ENCODE assay signal across 27 mouse cellular contexts in the genomic region with DNA sequence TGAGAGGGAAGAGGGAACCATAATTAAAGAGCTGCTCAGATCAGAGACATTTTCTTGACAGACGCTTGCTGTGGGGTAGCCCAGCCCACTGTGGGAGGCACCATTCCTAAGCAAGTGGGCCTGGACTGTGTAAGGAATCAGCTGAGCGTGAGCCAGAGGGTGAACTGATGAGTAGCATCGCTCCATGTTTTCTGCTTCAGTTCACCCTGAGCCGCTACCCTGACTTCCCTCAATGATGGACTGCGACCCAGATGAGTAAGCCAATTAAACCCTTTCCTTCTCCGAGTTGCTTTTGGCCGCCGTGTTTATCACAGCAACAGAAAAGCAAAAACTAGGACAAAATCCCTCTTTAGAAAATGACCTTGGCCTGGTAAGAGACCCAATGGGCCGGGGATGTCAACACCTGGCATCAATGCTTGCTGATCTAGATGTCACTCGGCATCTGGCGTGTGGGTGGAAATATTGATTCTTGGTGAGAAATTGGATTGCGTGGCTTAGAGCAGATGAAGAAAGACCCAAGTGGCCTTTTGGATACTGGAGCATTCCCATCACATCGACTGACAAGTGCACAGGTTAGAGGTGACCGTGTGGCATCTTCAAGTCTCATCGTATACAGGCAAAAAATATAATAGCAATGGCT. TPM values are rescaled to one million over a fixed set of nuclear protein-coding genes. Genes with fewer than 3 reads are reported as not detected.
DNase-seq lines count a peak whose midpoint lies in the region; ATAC-seq and TF ChIP-seq lines count a peak whose summit lies in the region.
"Had no signal": no experiment of that assay in that cellular context is flagged by ENCODE, and none has a peak within 500 bp of the region (broad histone marks: within the 10 kb centered on the region; RNA-seq: fewer than 3 reads in every experiment).

No protein-coding gene starts in this region.

- no peak for TF ChIP-seq CTCF in liver, adult 2 months (IDR thresholded peaks at IDR 0.05; ENCODE audit: low read depth, low read length)

- H3K27ac ChIP-seq in liver, adult 2 months (replicated peaks; ENCODE audit: insufficient read depth, low read depth, low read length) = 0 out of 2 replicates have a peak overlapping the region, but pooled peaks have one; percentile 1
- no peak overlapping the region for H3K27ac ChIP-seq in forebrain, embryonic 13.5 days
- H3K27ac ChIP-seq: embryonic facial prominence, embryonic 13.5 days; embryonic facial prominence, embryonic 15.5 days; forebrain, embryonic 10.5 days; forebrain, embryonic 12.5 days; forebrain, embryonic 15.5 days had no signal

- H3K27me3 ChIP-seq in liver, adult 2 months (ENCODE audit: control insufficient read depth, insufficient read depth, low read length) = no peaks in the 10 kb centered on the region
- H3K27me3 ChIP-seq in forebrain, embryonic 13.5 days = no peaks in the 10 kb centered on the region
- H3K27me3 ChIP-seq: CH12.LX; embryonic facial prominence, embryonic 13.5 days; embryonic facial prominence, embryonic 15.5 days; forebrain, embryonic 12.5 days had no signal

- no peak for TF ChIP-seq POLR2A in liver, adult 2 months (IDR thresholded peaks at IDR 0.05; ENCODE audit: extremely low read depth, insufficient read depth, low read length)

- no peak overlapping the region for H3K4me2 ChIP-seq in forebrain, embryonic 13.5 days
- H3K4me2 ChIP-seq: embryonic facial prominence, embryonic 13.5 days; embryonic facial prominence, embryonic 15.5 days; forebrain, embryonic 12.5 days; forebrain, embryonic 15.5 days had no signal

- H3K9ac ChIP-seq in liver, adult 2 months (ENCODE audit: low read depth, low read length) = no peak overlapping the region
- H3K9ac ChIP-seq in forebrain, embryonic 13.5 days = no peak overlapping the region
- H3K9ac ChIP-seq: embryonic facial prominence, embryonic 13.5 days; embryonic facial prominence, embryonic 15.5 days; forebrain, embryonic 12.5 days; forebrain, embryonic 15.5 days; forebrain, postnatal 0 days had no signal

- peak; percentile 33 for DNase-seq in adrenal gland, adult 2 months
- DNase-seq in adrenal gland, postnatal 25 days = no peak
- DNase-seq in liver, adult 2 months (ENCODE audit: extremely low read depth, low read depth, low spot score) = peak; percentile 94
- no peak for DNase-seq in liver
- peak; percentile 59 for DNase-seq in Muller cell, postnatal 12 days (ENCODE audit: inconsistent ontology term)
- peak; percentile 59 for DNase-seq in retina, postnatal 1 day
- DNase-seq: adrenal gland, adult 8-10 months; adrenal gland, postnatal 14 days; B cell, adult 2 months; cerebellum, adult 11 months; cerebellum, adult 18-20 months; cerebellum, adult 8-10 months; cerebellum, adult 9-11 months; cerebellum, postnatal 14 days; cerebellum, postnatal 36 days; embryo, embryonic 11 days; forebrain, postnatal 0 days had no signal

- WGBS in liver, adult 2 months = 30% methylated on average over 15 of the region's 15 CpGs
- 82% methylated on average over 15 of the region's 15 CpGs for WGBS in forebrain, embryonic 13.5 days

- H3K79me2 ChIP-seq in liver, adult 2 months (ENCODE audit: control insufficient read depth, insufficient read depth, low read length) = no peaks in the 10 kb centered on the region

- H3K36me3 ChIP-seq in liver, adult 2 months (ENCODE audit: control insufficient read depth, insufficient read depth, low read length) = no peaks in the 10 kb centered on the region
- H3K36me3 ChIP-seq in forebrain, embryonic 13.5 days (ENCODE audit: poor library complexity, severe bottlenecking) = no peaks in the 10 kb centered on the region
- H3K36me3 ChIP-seq: embryonic facial prominence, embryonic 13.5 days; embryonic facial prominence, embryonic 15.5 days; forebrain, embryonic 10.5 days; forebrain, embryonic 12.5 days; forebrain, embryonic 15.5 days; G1E had no signal

- no peak for ATAC-seq in forebrain, embryonic 13.5 days
- ATAC-seq: CD4-positive, CD25-positive, alpha-beta regulatory T cell, adult 4 months; forebrain, embryonic 15.5 days; forebrain, postnatal 0 days had no signal

- no peaks in the 10 kb centered on the region for H3K9me3 ChIP-seq in forebrain, embryonic 13.5 days (replicated peaks)
- H3K9me3 ChIP-seq: embryonic facial prominence, embryonic 13.5 days; embryonic facial prominence, embryonic 15.5 days; forebrain, embryonic 10.5 days; forebrain, embryonic 12.5 days; forebrain, embryonic 15.5 days; G1E had no signal

- peaks cover 5% of the 10 kb centered on the region; the same call in 1 of the 2 replicates for H3K4me1 ChIP-seq in liver, adult 2 months (ENCODE audit: control insufficient read depth, insufficient read depth, low read length)
- H3K4me1 ChIP-seq in forebrain, embryonic 13.5 days = no peaks in the 10 kb centered on the region
- H3K4me1 ChIP-seq: embryonic facial prominence, embryonic 13.5 days; embryonic facial prominence, embryonic 15.5 days; forebrain, embryonic 10.5 days; forebrain, embryonic 12.5 days; forebrain, embryonic 15.5 days had no signal

- H3K4me3 ChIP-seq in liver, adult 2 months (ENCODE audit: insufficient read depth, low read depth, low read length) = no peak overlapping the region
- no peak overlapping the region for H3K4me3 ChIP-seq in forebrain, embryonic 13.5 days
- H3K4me3 ChIP-seq: embryonic facial prominence, embryonic 13.5 days; embryonic facial prominence, embryonic 15.5 days; erythroblast, embryonic 14.5 days; forebrain, embryonic 10.5 days; forebrain, embryonic 12.5 days; forebrain, embryonic 15.5 days had no signal

RNA-seq across cellular contexts. Expression of a gene that starts 11.0 kb away (rescaled TPM):
- total RNA-seq in adrenal gland, adult 2 months (2021) = 100 to 1,000 TPM; 120 to 197 TPM
- 146 and 154 TPM in 2 replicates for polyA plus RNA-seq in adrenal gland, adult 2 months (2012; rRNA removed)
- 127 and 149 TPM in 2 replicates for total RNA-seq in adrenal gland, postnatal 25 days (2021)
- 121 and 187 TPM in 2 replicates for total RNA-seq in liver, adult 2 months (2014; rRNA removed)
- polyA plus RNA-seq in liver, adult 2 months (2012; rRNA removed) = 183 and 205 TPM in 2 replicates
- 0.98 and 1.4 TPM in 2 replicates for polyA plus RNA-seq in forebrain, embryonic 13.5 days (2015; fragmentation: Nextera tagmentation; extraction: Ambion mirVana)

Comparison
In these comparisons a context has a peak if more than half of its experiments do, and no peak if none do; other contexts are left out.
1. DNase-seq: peak in adrenal gland, adult 2 months (single experiment), liver, adult 2 months (single experiment), Muller cell, postnatal 12 days (single experiment) and retina, postnatal 1 day (single experiment); none in adrenal gland, postnatal 25 days (single experiment) and liver (single experiment).